Mouse (Mus musculus): ENCODE measurements at regions not wholly inside any gene's neighbourhood (a gene's known extent, or its start where the extent isn't known, plus 50 kb on each side); places are given as distances from the start of the nearest gene placed in this dataset.
"Not testable (repeated sequence)": the region's sequence is repeated elsewhere in the genome, so short reads cannot be mapped to it uniquely, and the experiment has no call there.

DNA sequence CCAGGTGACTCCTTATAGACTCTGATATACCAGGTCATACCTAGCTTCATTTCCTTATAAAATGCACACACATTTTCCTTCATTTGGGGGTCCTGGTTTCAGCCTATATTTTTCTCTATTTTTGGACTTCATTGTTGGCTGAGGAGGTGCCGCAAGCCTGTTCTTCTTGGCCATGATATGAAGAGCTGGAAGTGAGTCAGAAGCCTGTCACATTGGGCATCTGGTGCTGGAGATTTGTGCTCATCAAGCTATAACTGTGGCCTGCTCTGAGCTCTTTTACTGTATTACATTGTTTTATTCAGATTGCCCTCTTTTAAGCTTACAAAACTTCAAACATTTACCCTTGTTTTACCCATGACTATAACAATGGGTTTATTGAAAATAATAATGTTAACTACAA is 545.8 kb upstream of the Klhl29 start:
- no peak overlapping the region for H3K4me2 ChIP-seq (ENCODE audit: low read length)
- no peaks in the 10 kb centered on the region for H3K36me3 ChIP-seq (ENCODE audit: control insufficient read depth, insufficient read depth, low read length)
- no peaks in the 10 kb centered on the region for H3K4me1 ChIP-seq (replicated peaks; ENCODE audit: control insufficient read depth, insufficient read depth, low read length)
- no peak overlapping the region for H3K9ac ChIP-seq (ENCODE audit: low read length)
- WGBS, result 95% methylated on average over 1 of the region's 1 CpGs
- ATAC-seq (replicated peaks; ENCODE audit: low FRiP score, low TSS enrichment, low read depth) (no peak), DNase-seq (ENCODE audit: low spot score) (no peak)
- H3K27ac ChIP-seq (ENCODE audit: low read depth), result no peak overlapping the region
- no peaks in the 10 kb centered on the region for H3K27me3 ChIP-seq (replicated peaks; ENCODE audit: control insufficient read depth, insufficient read depth, low read length)
- H3K4me3 ChIP-seq (ENCODE audit: low read depth, low read length), result no peak overlapping the region
- H3K9me3 ChIP-seq (ENCODE audit: control insufficient read depth, low read length), result no peaks in the 10 kb centered on the region

DNA sequence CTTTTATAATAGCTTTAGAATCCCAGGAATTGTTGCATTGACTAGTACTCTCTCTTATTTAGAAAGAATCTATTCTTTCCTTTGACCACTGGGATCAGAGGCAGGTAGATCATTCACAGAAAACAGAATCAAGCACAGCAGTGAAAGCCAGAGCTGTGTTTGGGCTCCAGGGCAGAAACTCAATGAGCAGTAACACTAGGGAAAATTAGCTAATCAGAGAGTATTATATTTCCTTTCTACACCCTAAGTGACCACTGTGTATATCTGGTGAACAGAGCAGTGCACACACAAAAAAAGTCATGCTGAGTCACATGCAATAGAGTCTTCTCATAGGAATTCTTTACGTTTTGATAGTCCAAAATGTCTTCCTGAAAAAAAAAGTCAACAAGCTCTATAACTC is 542.5 kb upstream of the Klhl29 start:
- WGBS, result 69% methylated on average over 1 of the region's 1 CpGs
- Histone ChIP-seq H3K27me3 (replicated peaks; ENCODE audit: control insufficient read depth, insufficient read depth, low read length) (no peaks in the 10 kb centered on the region), H3K4me1 (replicated peaks; ENCODE audit: control insufficient read depth, insufficient read depth, low read length) (no peaks in the 10 kb centered on the region), H3K4me2 (ENCODE audit: low read length) (no peak overlapping the region), H3K27ac (ENCODE audit: low read depth) (no peak overlapping the region), H3K36me3 (ENCODE audit: control insufficient read depth, insufficient read depth, low read length) (no peaks in the 10 kb centered on the region), H3K9ac (ENCODE audit: low read length) (no peak overlapping the region), H3K4me3 (ENCODE audit: low read depth, low read length) (no peak overlapping the region), H3K9me3 (ENCODE audit: control insufficient read depth, low read length) (no peaks in the 10 kb centered on the region)
- no peak for ATAC-seq (replicated peaks; ENCODE audit: low FRiP score, low TSS enrichment, low read depth)
- DNase-seq (ENCODE audit: low spot score), result no peak

DNA sequence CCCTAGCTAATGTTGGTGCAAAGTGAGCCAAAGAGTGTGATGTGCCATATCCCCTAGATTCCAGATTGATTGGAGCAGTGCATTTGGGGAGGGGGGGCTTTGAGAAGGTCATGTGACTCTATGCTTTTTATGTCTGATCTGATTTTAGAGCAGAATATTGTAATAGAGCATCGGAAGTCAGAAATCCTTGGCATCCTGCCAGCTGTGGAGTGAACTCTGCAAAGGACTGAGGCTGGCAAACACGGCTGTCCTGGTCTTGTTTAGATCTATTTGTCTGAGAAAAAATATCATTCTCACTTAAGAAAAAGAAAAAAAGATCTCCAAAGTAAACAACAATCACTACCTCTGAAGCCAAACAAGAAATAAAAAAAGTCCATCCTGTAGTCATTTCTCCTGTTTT is 530.8 kb upstream of the Klhl29 start:
- ATAC-seq (replicated peaks; ENCODE audit: low FRiP score, low TSS enrichment, low read depth) (no peak), DNase-seq (ENCODE audit: low spot score) (no peak)
- H3K27ac ChIP-seq (ENCODE audit: low read depth), result no peak overlapping the region
- H3K9ac ChIP-seq (ENCODE audit: low read length), result no peak overlapping the region
- H3K9me3 ChIP-seq (ENCODE audit: control insufficient read depth, low read length), result no peaks in the 10 kb centered on the region
- H3K4me1 ChIP-seq (replicated peaks; ENCODE audit: control insufficient read depth, insufficient read depth, low read length), result no peaks in the 10 kb centered on the region
- WGBS, result 36% methylated on average over 2 of the region's 2 CpGs
- H3K4me2 ChIP-seq (ENCODE audit: low read length), result no peak overlapping the region
- no peaks in the 10 kb centered on the region for H3K27me3 ChIP-seq (replicated peaks; ENCODE audit: control insufficient read depth, insufficient read depth, low read length)
- no peaks in the 10 kb centered on the region for H3K36me3 ChIP-seq (ENCODE audit: control insufficient read depth, insufficient read depth, low read length)
- no peak overlapping the region for H3K4me3 ChIP-seq (ENCODE audit: low read depth, low read length)

DNA sequence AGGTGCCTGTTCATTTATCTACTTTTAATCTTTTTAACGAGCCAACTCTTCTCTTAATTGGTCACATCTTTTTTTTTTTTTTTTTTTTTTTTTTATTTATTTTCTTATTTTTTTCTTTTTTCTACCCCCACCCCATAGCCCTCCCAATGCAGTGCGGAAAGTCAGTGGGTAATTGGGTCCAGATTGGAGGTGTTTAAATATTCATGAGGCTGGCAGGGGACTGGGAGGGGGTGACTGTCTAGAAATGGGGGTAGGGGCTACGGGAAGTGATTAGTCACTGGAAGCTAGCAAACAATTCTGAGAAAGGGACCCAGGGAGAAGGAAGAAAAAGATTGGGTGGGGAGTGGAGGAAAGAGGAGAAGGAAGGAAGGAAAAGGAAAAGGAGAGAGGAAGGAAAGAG is 516.3 kb upstream of the Klhl29 start:
- H3K9ac ChIP-seq (ENCODE audit: low read length); H3K27me3 ChIP-seq (replicated peaks; ENCODE audit: control insufficient read depth, insufficient read depth, low read length); DNase-seq (ENCODE audit: low spot score); H3K9me3 ChIP-seq (ENCODE audit: control insufficient read depth, low read length); H3K4me2 ChIP-seq (ENCODE audit: low read length); H3K27ac ChIP-seq (ENCODE audit: low read depth); H3K4me1 ChIP-seq (replicated peaks; ENCODE audit: control insufficient read depth, insufficient read depth, low read length); ATAC-seq (replicated peaks; ENCODE audit: low FRiP score, low TSS enrichment, low read depth); H3K36me3 ChIP-seq (ENCODE audit: control insufficient read depth, insufficient read depth, low read length); H3K4me3 ChIP-seq (ENCODE audit: low read depth, low read length): not testable (repeated sequence)
- whole genome bisulfite sequencing, result 58% methylated on average over 2 of the region's 3 CpGs

DNA sequence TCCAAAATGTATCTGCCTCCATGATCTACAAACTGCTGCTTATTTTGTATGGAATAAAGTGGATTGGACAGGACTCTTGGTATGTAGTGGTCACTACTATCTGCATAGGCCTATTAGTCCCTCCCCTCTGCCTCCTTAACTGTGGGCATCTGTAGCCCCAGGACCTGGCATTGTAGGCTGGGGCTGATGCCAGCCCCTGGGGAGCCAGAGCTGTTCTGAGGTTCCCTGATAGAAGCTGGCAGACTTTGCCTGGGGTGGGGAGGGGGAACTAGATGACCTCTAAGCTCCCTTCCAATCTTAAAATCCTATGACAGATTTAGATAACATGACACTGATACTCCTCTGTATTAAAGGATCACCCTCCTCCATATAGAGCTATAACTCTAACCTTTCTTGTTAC is 491.2 kb upstream of the Klhl29 start:
- DNase-seq (ENCODE audit: low spot score), result no peak
- H3K4me1 ChIP-seq (replicated peaks; ENCODE audit: control insufficient read depth, insufficient read depth, low read length), result no peaks in the 10 kb centered on the region
- H3K27me3 ChIP-seq (replicated peaks; ENCODE audit: control insufficient read depth, insufficient read depth, low read length), result no peaks in the 10 kb centered on the region
- no peak overlapping the region for H3K4me3 ChIP-seq (ENCODE audit: low read depth, low read length)
- ATAC-seq (replicated peaks; ENCODE audit: low FRiP score, low TSS enrichment, low read depth), result no peak
- no peaks in the 10 kb centered on the region for H3K9me3 ChIP-seq (ENCODE audit: control insufficient read depth, low read length)
- H3K36me3 ChIP-seq (ENCODE audit: control insufficient read depth, insufficient read depth, low read length), result no peaks in the 10 kb centered on the region
- no peak overlapping the region for H3K27ac ChIP-seq (ENCODE audit: low read depth)
- H3K4me2 ChIP-seq (ENCODE audit: low read length), result no peak overlapping the region
- H3K9ac ChIP-seq (ENCODE audit: low read length), result no peak overlapping the region

DNA sequence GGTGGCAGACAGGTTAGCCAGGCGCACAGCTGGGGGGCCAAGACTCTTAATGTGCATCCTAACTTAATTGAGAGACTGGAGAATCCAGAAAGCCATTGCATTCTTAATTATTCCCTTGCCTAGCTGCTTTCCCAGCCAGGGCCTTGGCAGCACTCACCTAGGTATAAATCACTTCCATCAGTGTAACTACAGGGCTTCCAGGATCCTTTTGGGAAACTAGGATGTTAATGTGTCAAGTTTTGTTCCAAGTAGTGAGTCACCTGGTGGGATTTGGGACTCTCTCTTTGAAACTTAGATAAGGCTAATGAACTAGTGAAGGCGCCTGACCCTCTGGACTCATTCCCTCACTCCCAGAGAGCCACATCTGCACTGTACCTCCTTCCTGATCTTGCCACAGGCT is 484.3 kb upstream of the Klhl29 start:
- H3K27ac ChIP-seq (ENCODE audit: low read depth), result no peak overlapping the region
- H3K4me3 ChIP-seq (ENCODE audit: low read depth, low read length), result no peak overlapping the region
- DNase-seq (ENCODE audit: low spot score) (no peak), ATAC-seq (replicated peaks; ENCODE audit: low FRiP score, low TSS enrichment, low read depth) (no peak)
- H3K9ac ChIP-seq (ENCODE audit: low read length), result no peak overlapping the region
- H3K4me1 ChIP-seq (replicated peaks; ENCODE audit: control insufficient read depth, insufficient read depth, low read length), result no peaks in the 10 kb centered on the region
- H3K9me3 ChIP-seq (ENCODE audit: control insufficient read depth, low read length), result no peaks in the 10 kb centered on the region
- WGBS, result 77% methylated on average over 2 of the region's 2 CpGs
- no peaks in the 10 kb centered on the region for H3K27me3 ChIP-seq (replicated peaks; ENCODE audit: control insufficient read depth, insufficient read depth, low read length)
- H3K4me2 ChIP-seq (ENCODE audit: low read length), result no peak overlapping the region
- H3K36me3 ChIP-seq (ENCODE audit: control insufficient read depth, insufficient read depth, low read length), result no peaks in the 10 kb centered on the region

DNA sequence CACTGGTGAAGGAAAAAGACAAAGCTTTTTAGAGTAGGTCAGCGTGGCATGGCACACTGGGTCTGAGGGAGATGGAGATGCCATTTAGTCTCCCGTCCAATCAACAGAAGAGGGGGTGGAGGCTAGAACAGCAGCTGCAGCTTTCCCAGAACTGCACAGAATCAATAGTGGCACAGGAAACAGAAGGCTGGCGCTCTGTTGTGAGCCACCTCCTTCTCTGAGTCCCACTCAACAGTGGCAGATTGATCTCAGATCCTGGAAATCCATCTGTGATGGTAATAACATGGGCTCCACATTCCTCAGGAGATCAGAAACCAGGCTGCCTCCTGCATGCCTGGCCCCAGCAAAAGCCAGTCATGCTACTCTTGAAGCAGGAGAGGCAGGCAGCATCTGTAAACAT is 480.9 kb upstream of the Klhl29 start:
- H3K27me3 ChIP-seq (replicated peaks; ENCODE audit: control insufficient read depth, insufficient read depth, low read length), result no peaks in the 10 kb centered on the region
- H3K4me1 ChIP-seq (replicated peaks; ENCODE audit: control insufficient read depth, insufficient read depth, low read length), result no peaks in the 10 kb centered on the region
- no peak for ATAC-seq (replicated peaks; ENCODE audit: low FRiP score, low TSS enrichment, low read depth)
- H3K9ac ChIP-seq (ENCODE audit: low read length), result no peak overlapping the region
- 55% methylated on average over 3 of the region's 3 CpGs for WGBS
- H3K9me3 ChIP-seq (ENCODE audit: control insufficient read depth, low read length), result no peaks in the 10 kb centered on the region
- H3K36me3 ChIP-seq (ENCODE audit: control insufficient read depth, insufficient read depth, low read length), result no peaks in the 10 kb centered on the region
- no peak overlapping the region for H3K27ac ChIP-seq (ENCODE audit: low read depth)
- H3K4me2 ChIP-seq (ENCODE audit: low read length), result no peak overlapping the region
- DNase-seq (ENCODE audit: low spot score), result no peak
- H3K4me3 ChIP-seq (ENCODE audit: low read depth, low read length), result no peak overlapping the region

DNA sequence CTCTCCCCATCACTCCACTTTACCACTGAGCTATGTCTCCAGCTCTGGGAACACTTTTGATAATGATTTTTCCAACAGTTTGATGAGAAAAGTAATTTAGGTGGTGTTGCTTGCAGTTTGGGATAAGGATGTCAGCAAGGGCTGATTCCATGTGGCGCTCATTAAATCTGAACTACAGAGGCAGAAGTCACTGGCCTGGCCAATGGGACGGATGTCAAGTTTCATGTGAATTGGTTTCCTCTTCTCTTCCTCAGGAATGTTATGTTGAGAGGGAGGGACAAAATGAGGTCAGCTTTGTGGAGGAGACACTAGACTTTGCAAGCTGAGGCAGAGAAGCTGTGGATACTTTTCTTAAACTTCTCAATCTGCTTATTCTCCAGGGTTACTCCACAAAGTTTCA is 434.9 kb upstream of the Klhl29 start:
- DNase-seq (ENCODE audit: low spot score) (no peak), ATAC-seq (replicated peaks; ENCODE audit: low FRiP score, low TSS enrichment, low read depth) (no peak)
- H3K36me3 ChIP-seq (ENCODE audit: control insufficient read depth, insufficient read depth, low read length), result no peaks in the 10 kb centered on the region
- no peak overlapping the region for H3K9ac ChIP-seq (ENCODE audit: low read length)
- H3K4me1 ChIP-seq (replicated peaks; ENCODE audit: control insufficient read depth, insufficient read depth, low read length), result peaks cover 4% of the 10 kb centered on the region; the same call in 1 of the 2 replicates
- H3K27ac ChIP-seq (ENCODE audit: low read depth), result no peak overlapping the region
- H3K4me3 ChIP-seq (ENCODE audit: low read depth, low read length), result no peak overlapping the region
- H3K9me3 ChIP-seq (ENCODE audit: control insufficient read depth, low read length), result no peaks in the 10 kb centered on the region
- 76% methylated on average over 2 of the region's 2 CpGs for WGBS
- H3K27me3 ChIP-seq (replicated peaks; ENCODE audit: control insufficient read depth, insufficient read depth, low read length), result no peaks in the 10 kb centered on the region
- no peak overlapping the region for H3K4me2 ChIP-seq (ENCODE audit: low read length)

DNA sequence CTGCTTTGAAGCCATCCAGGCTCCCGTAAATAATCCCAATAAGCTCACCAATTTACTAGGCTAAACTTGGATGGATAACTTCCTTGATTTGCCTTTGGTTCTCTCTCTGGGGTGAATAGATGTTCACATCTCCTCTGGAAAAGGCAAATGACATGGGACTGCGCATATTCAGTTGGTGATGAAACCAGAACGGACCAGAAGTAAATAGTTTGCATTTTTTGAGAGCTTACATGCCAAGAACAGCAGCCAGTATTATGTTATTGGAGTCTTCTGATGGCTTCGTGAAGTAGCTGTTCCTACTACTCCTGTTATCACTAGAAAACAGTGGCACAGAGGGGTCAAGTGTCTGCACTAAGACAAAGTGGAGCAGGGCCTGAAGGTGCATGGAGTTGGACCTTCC is 434.5 kb upstream of the Klhl29 start:
- Histone ChIP-seq H3K4me2 (ENCODE audit: low read length) (no peak overlapping the region), H3K27me3 (replicated peaks; ENCODE audit: control insufficient read depth, insufficient read depth, low read length) (no peaks in the 10 kb centered on the region), H3K36me3 (ENCODE audit: control insufficient read depth, insufficient read depth, low read length) (no peaks in the 10 kb centered on the region), H3K4me1 (replicated peaks; ENCODE audit: control insufficient read depth, insufficient read depth, low read length) (peaks cover 4% of the 10 kb centered on the region; the same call in 1 of the 2 replicates), H3K27ac (ENCODE audit: low read depth) (no peak overlapping the region), H3K4me3 (ENCODE audit: low read depth, low read length) (no peak overlapping the region), H3K9ac (ENCODE audit: low read length) (no peak overlapping the region), H3K9me3 (ENCODE audit: control insufficient read depth, low read length) (no peaks in the 10 kb centered on the region)
- 66% methylated on average over 4 of the region's 4 CpGs for WGBS
- DNase-seq (ENCODE audit: low spot score) (no peak), ATAC-seq (replicated peaks; ENCODE audit: low FRiP score, low TSS enrichment, low read depth) (no peak)
